Mouse (Mus musculus) cortical plate, adult 2 months (tissue): ENCODE results near the gene Pcdh11x.

Source experiments
- CTCF ChIP-seq: fragments of 200-500 bp; IDR thresholded peaks from 2 replicates; pipeline ENCODE4 v1.5.1; 2011; ENCODE audit warnings: mild to moderate bottlenecking, control low read depth, low read length; ENCODE audit not compliant: insufficient read depth; ENCODE audit errors: extremely low read depth
- POLR2A ChIP-seq: fragments of 200-500 bp; IDR thresholded peaks from 2 replicates; pipeline ENCODE4 v1.6.1; 2011; ENCODE audit warnings: mild to moderate bottlenecking, low read length, control low read depth; ENCODE audit not compliant: insufficient read depth; ENCODE audit errors: extremely low read depth

- TF ChIP-seq POLR2A = no peak
- no peak for TF ChIP-seq CTCF
These were observed 176.2 kb downstream of the Pcdh11x start for GRCm38 (mm10) chrX:120466225-120466624.
